Mouse (Mus musculus): ENCODE measurements around the gene Defb15. TPM values are rescaled to one million over a fixed set of nuclear protein-coding genes. Genes with fewer than 3 reads are reported as not detected.
"Not testable (repeated sequence)": the region's sequence is repeated elsewhere in the genome, so short reads cannot be mapped to it uniquely, and the experiment has no call there.

The Defb15 gene
- polyA plus RNA-seq, 1 experiment from 2014 or later, result not detected

DNA sequence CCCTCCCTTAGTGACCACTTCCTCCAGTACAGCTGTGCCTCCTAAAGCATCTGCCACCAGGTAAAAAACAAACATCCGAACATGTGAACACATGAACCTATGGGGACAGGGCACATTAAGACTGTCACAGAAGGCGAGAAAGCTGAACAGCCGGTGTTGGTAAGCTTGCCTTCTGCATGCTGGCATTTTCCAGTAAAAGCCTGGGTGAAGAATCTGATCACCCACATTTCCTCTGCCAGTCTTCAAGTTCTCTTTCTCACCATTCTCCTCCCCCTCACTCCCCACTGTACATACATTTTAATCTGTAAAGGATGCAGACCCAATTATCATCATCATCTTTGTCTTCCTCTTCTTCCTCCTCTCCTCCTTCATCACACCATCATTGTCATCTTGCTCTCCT is 16.9 kb downstream of the Defb15 start:
- H3K4me2 ChIP-seq (replicated peaks), result no peak overlapping the region
- 92% methylated on average over 3 of the region's 3 CpGs for WGBS
- no peak overlapping the region for H3K4me3 ChIP-seq (replicated peaks)
- H3K27me3 ChIP-seq, result no peaks in the 10 kb centered on the region
- H3K9me3 ChIP-seq, result no peaks in the 10 kb centered on the region
- no peaks in the 10 kb centered on the region for H3K4me1 ChIP-seq (replicated peaks)
- H3K27ac ChIP-seq, result no peak overlapping the region
- no peak overlapping the region for H3K9ac ChIP-seq (replicated peaks)
- no peak for ATAC-seq
- H3K36me3 ChIP-seq, result no peaks in the 10 kb centered on the region

DNA sequence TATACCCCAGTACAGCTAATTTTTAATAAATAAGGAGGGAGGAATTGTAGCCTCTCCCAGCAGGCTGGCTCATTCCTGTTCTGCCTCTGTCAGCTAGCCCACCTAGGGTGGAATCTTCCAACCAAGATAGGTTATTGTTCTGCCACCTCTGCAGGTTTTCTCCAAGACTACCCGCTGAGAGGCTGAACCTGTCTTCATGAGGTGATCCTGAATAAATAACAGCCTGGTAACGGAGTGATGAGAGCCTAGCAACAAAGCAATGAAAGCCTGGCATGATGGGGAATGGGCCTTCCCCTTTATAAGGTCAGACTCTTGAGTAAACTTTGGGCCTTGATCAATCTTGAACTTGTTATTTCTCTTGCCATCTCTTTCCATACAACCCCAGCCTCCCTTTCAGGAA is 20.0 kb downstream of the Defb15 start:
- H3K9ac ChIP-seq (replicated peaks), result no peak overlapping the region
- WGBS, result 14% methylated on average over 2 of the region's 2 CpGs
- no peak overlapping the region for H3K27ac ChIP-seq
- no peak overlapping the region for H3K4me3 ChIP-seq (replicated peaks)
- H3K4me1 ChIP-seq (replicated peaks), result no peaks in the 10 kb centered on the region
- no peaks in the 10 kb centered on the region for H3K27me3 ChIP-seq
- no peak for ATAC-seq
- H3K9me3 ChIP-seq, result no peaks in the 10 kb centered on the region
- no peak overlapping the region for H3K4me2 ChIP-seq (replicated peaks)
- no peaks in the 10 kb centered on the region for H3K36me3 ChIP-seq

DNA sequence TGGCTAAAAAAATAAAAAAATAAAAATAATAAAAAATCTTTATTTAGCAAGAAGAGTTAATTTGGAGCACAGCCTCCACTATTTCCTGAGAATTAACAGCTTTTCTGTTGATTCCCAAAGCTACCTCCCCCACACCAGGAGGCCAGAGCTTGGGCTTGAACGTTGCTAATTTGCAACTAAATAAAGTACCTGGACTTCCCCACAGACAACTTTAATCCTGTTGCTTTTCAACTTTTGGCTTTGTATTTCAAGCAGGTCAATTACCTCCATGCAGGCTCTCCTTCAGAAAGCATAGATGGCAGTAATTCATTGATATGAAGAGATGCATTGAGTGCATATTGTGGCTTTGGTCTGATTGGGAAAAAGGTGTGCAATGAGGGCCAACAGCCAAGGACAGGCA is 20.6 kb downstream of the Defb15 start:
- no peaks in the 10 kb centered on the region for H3K9me3 ChIP-seq
- no peaks in the 10 kb centered on the region for H3K4me1 ChIP-seq (replicated peaks)
- H3K9ac ChIP-seq (replicated peaks), result no peak overlapping the region
- H3K4me2 ChIP-seq (replicated peaks), result no peak overlapping the region
- 3% methylated on average over 1 of the region's 1 CpGs for WGBS
- no peak for ATAC-seq
- no peak overlapping the region for H3K4me3 ChIP-seq (replicated peaks)
- H3K36me3 ChIP-seq, result no peaks in the 10 kb centered on the region
- no peaks in the 10 kb centered on the region for H3K27me3 ChIP-seq
- H3K27ac ChIP-seq, result no peak overlapping the region

DNA sequence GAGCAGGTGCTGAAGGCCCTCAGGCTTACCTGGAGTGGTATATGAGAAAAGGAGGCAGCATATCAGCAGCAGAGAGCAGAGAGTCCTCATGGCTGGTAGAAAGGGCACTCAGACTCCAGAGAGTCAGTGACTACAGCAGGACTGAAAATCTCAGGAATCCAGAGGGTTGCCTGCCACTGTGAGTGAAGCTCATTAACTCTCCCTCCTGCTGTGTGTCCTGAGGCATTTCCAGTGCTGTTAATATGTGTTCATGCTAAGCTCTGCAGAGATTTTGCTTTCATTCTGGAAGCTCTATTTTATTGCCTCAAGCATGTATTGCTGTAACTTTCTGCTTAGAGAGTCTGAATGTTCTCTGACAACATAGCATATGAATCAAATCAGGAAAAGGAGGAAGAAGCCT is 26.2 kb downstream of the Defb15 start, which contains the start of gene Defb11:
Gene Defb11, minus strand, starts transcription at position 123 of the 400 bp plus-strand sequence.
- not testable (repeated sequence) for H3K9me3 ChIP-seq; H3K9ac ChIP-seq (replicated peaks); H3K4me2 ChIP-seq (replicated peaks); H3K27ac ChIP-seq; H3K4me3 ChIP-seq (replicated peaks); H3K27me3 ChIP-seq; H3K36me3 ChIP-seq; H3K4me1 ChIP-seq (replicated peaks)
- 0 out of 2 replicates have a peak, but pooled peaks have one; percentile 14 for ATAC-seq

DNA sequence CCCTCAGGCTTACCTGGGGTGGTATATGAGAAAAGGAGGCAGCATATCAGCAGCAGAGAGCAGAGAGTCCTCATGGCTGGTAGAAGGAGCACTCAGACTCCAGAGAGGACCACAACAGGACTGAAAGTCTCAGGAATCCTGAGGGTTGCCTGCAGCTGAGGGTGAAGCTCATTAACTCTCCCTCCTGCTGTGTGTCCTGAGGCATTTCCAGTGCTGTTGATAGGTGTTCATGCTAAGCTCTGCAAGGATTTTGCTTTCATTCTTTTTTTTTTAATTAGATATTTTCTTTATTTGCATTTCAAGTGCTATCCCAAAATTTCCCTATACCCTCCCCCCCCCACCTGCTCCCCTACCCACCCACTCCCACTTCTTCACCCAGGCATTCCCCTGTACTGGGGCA is 47.2 kb downstream of the Defb15 start, which contains the start of gene Defb9:
Gene Defb9, minus strand, starts transcription at position 101 of the 400 bp plus-strand sequence.
- not testable (repeated sequence) for H3K4me1 ChIP-seq (replicated peaks); H3K27ac ChIP-seq; H3K36me3 ChIP-seq; ATAC-seq; H3K27me3 ChIP-seq; H3K4me2 ChIP-seq (replicated peaks); H3K9me3 ChIP-seq; H3K9ac ChIP-seq (replicated peaks); H3K4me3 ChIP-seq (replicated peaks)

Other genes starting within 250 kb of the Defb15 start
- not detected in 2 replicates for gene AY761184, start 229.1 kb downstream of the Defb15 start, polyA plus RNA-seq (2015; fragmentation: Nextera tagmentation; extraction: Ambion mirVana)
- not detected in 2 replicates for gene Defa24, start 198.2 kb downstream of the Defb15 start, polyA plus RNA-seq (2015; fragmentation: Nextera tagmentation; extraction: Ambion mirVana)
- not detected in 2 replicates for gene Defb50, start 109.2 kb downstream of the Defb15 start, polyA plus RNA-seq (2015; fragmentation: Nextera tagmentation; extraction: Ambion mirVana)
- 0.70 TPM in 1 of 2 replicates, not detected in the other for gene Defb2, start 92.8 kb downstream of the Defb15 start, polyA plus RNA-seq (2015; fragmentation: Nextera tagmentation; extraction: Ambion mirVana)
- gene Defb10, start 73.8 kb downstream of the Defb15 start, polyA plus RNA-seq (2015; fragmentation: Nextera tagmentation; extraction: Ambion mirVana), result not detected in 2 replicates
- not detected in 2 replicates for gene Defb9, start 47.3 kb downstream of the Defb15 start, polyA plus RNA-seq (2015; fragmentation: Nextera tagmentation; extraction: Ambion mirVana)
- gene Defb11, start 26.3 kb downstream of the Defb15 start, polyA plus RNA-seq (2015; fragmentation: Nextera tagmentation; extraction: Ambion mirVana), result 2.0 and 4.2 TPM in 2 replicates
- not detected in 2 replicates for gene Defb35, start 5.6 kb upstream of the Defb15 start, polyA plus RNA-seq (2015; fragmentation: Nextera tagmentation; extraction: Ambion mirVana)
- not detected in 2 replicates for gene Defb13, start 14.1 kb upstream of the Defb15 start, polyA plus RNA-seq (2015; fragmentation: Nextera tagmentation; extraction: Ambion mirVana)
- gene Fam90a1a, start 26.0 kb upstream of the Defb15 start, polyA plus RNA-seq (2015; fragmentation: Nextera tagmentation; extraction: Ambion mirVana), result not detected in 2 replicates
- not detected in 2 replicates for gene Ccdc70, start 37.1 kb upstream of the Defb15 start, polyA plus RNA-seq (2015; fragmentation: Nextera tagmentation; extraction: Ambion mirVana)
- 1.4 and 1.5 TPM in 2 replicates for gene Atp7b, start 127.6 kb upstream of the Defb15 start, polyA plus RNA-seq (2015; fragmentation: Nextera tagmentation; extraction: Ambion mirVana)
- 37.1 and 38.4 TPM in 2 replicates for gene Alg11, start 128.0 kb upstream of the Defb15 start, polyA plus RNA-seq (2015; fragmentation: Nextera tagmentation; extraction: Ambion mirVana)
- 0.36 and 0.43 TPM in 2 replicates for gene Nek5, start 192.3 kb upstream of the Defb15 start, polyA plus RNA-seq (2015; fragmentation: Nextera tagmentation; extraction: Ambion mirVana)
- 8.9 and 9.1 TPM in 2 replicates for gene Nek3, start 233.7 kb upstream of the Defb15 start, polyA plus RNA-seq (2015; fragmentation: Nextera tagmentation; extraction: Ambion mirVana)